Mouse (Mus musculus): ENCODE measurements around the gene Sash3. TPM values are rescaled to one million over a fixed set of nuclear protein-coding genes. Genes with fewer than 3 reads are reported as not detected.

Gene Sash3
- polyA plus RNA-seq, 1 experiment from 2014 or later: 4.1 TPM

DNA sequence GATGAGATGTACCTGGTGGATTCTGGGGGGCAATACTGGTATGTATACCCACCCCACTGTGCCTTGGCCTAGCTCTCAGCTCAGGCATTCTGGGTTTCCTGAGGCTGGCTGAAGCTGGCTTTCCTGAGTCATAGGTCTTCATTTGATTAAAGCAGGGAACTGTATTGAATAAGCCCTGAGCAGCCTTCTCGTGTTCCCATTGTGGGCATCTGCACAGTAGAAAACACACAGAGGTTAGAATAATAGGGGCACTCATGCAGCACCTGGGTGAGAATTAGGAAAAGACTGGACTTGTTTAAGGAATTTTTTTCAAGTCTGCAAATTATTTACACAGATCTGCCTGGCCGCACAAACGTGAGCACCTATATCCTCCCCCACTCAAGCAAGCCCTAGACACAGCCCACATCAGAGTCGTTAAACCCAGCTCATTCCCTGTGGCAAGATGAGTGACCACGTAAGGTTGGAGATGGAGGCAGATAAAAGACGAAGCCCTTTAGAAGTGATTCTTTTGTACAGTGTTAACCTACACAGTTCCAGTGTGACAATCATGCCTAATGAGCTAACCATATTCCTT lies 19.2 kb upstream of the Sash3 start:
- H3K27me3 ChIP-seq: 0 out of 2 replicates have a peak, but pooled peaks cover 7% of the 10 kb centered on the region
- 52% methylated on average over 6 of the region's 6 CpGs for WGBS
- ATAC-seq (ENCODE audit: insufficient number of reproducible peaks, low FRiP score, low TSS enrichment, low read depth): no peak
- no peaks in the 10 kb centered on the region for H3K9me3 ChIP-seq
- no peak overlapping the region for H3K4me3 ChIP-seq
- no peak overlapping the region for H3K27ac ChIP-seq
- H3K9ac ChIP-seq: no peak overlapping the region
- no peak overlapping the region for H3K4me2 ChIP-seq
- H3K36me3 ChIP-seq: no peaks in the 10 kb centered on the region
- no peaks in the 10 kb centered on the region for H3K4me1 ChIP-seq

DNA sequence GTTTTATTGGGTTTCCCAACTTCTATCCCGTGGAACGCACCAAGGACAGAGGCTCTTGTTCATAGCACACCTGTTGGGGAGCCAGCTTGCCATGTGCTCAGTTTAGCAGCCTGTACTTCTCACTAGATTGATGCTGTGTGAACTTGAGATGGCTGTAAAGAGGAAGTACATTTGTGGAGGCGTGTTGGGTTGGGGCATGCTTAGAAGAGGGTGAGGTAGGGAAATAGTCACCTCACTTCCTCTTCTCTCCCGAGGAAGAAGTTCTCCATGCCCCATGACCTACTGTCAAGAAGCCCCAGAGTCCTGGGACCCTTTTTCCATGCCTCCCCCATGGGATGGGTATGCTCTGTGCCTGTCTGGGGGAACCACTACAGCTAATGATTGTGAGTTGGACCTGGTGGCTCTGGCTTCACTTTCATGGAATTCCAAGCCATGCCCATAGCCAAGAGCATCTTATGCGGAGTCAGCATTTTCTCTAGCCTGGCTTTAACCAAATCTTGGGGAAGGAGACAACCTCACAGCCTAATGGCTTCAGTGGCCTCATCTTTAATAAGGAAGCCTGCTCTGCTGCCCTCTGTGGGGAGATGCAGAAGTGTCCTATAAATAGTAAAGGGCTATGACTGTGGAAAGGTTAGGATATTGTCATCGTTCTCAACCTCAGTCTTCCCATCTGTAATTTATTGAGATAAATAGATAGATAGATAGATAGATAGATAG lies 18.6 kb upstream of the Sash3 start:
- Histone ChIP-seq H3K4me2 (no peak overlapping the region), H3K9ac (no peak overlapping the region), H3K4me3 (no peak overlapping the region), H3K4me1 (no peaks in the 10 kb centered on the region), H3K27me3 (0 out of 2 replicates have a peak, but pooled peaks cover 7% of the 10 kb centered on the region), H3K9me3 (no peaks in the 10 kb centered on the region), H3K36me3 (no peaks in the 10 kb centered on the region), H3K27ac (no peak overlapping the region)
- 66% methylated on average over 6 of the region's 6 CpGs for WGBS
- ATAC-seq (ENCODE audit: insufficient number of reproducible peaks, low FRiP score, low TSS enrichment, low read depth): no peak

DNA sequence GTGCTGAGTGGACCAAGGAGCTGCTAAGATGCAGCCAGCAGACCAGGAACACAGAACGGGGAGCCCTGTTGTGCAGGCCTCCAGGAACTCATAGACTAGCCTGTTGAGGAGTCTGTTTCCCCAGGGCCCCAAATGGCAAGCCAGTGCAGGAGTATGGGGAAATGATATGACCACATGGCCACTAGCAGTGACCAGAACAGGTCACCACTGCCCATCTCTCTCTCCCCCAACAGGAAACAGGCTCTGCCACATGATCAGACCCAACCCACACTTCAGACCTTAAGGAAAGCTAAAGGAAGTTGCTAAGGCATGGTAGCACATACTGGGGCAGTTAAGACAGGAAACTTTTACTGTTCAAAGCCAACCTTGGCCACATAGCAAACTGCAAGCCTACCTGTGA lies 17.1 kb upstream of the Sash3 start:
- H3K36me3 ChIP-seq: no peaks in the 10 kb centered on the region
- ATAC-seq (ENCODE audit: insufficient number of reproducible peaks, low FRiP score, low TSS enrichment, low read depth): no peak
- H3K4me2 ChIP-seq: no peak overlapping the region
- no peaks in the 10 kb centered on the region for H3K4me1 ChIP-seq
- no peak overlapping the region for H3K4me3 ChIP-seq
- no peaks in the 10 kb centered on the region for H3K9me3 ChIP-seq
- H3K27ac ChIP-seq: no peak overlapping the region
- H3K9ac ChIP-seq: no peak overlapping the region
- 75% methylated on average over 1 of the region's 1 CpGs for WGBS
- H3K27me3 ChIP-seq: 0 out of 2 replicates have a peak, but pooled peaks cover 7% of the 10 kb centered on the region

DNA sequence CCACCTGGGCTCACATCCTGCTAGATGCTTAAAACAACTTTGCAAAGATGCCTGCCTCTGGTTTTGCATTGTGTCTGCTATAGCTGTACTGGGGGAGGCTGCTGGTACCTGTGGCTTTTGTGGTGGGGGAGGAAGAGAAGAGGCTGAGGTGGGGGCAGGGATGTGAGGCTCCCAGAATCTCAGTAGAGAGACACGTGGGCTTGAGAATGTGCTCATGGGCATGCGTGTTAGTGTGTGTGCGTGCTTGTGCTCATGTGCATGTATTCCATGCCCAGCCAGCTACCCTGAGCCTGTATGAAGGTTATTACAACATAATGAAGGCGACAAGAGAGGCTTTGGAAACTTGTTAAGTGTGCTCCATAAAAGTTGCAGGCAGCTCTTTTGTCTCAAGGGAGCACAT lies 9.3 kb upstream of the Sash3 start:
- H3K36me3 ChIP-seq: no peaks in the 10 kb centered on the region
- no peak overlapping the region for H3K4me2 ChIP-seq
- H3K27me3 ChIP-seq: no peaks in the 10 kb centered on the region
- H3K9ac ChIP-seq: no peak overlapping the region
- no peaks in the 10 kb centered on the region for H3K9me3 ChIP-seq
- no peak overlapping the region for H3K4me3 ChIP-seq
- 66% methylated on average over 4 of the region's 4 CpGs for WGBS
- ATAC-seq (ENCODE audit: insufficient number of reproducible peaks, low FRiP score, low TSS enrichment, low read depth): no peak
- H3K4me1 ChIP-seq: peaks cover 5% of the 10 kb centered on the region; the same call in 1 of the 2 replicates
- no peak overlapping the region for H3K27ac ChIP-seq

DNA sequence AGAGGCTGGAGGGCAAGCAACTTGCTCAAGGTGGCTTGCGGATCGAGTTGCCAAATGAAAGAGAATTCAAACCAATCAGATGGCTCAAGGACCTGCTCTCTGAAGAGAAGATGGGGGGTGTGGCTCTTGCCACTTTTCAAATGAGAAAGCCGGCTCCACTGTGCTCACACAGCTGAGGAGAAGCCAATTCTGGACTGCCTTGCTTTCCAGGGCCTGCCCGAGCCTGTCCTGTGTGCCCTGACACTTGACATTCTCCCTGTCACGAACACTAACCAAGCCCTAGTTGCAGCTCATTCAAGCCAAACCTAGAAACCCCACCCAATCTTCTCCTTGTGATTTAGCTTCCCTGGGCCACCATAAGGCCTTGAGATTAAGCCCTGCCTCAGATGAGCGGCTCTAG lies 8.2 kb upstream of the Sash3 start:
- H3K36me3 ChIP-seq: no peaks in the 10 kb centered on the region
- no peak overlapping the region for H3K9ac ChIP-seq
- no peaks in the 10 kb centered on the region for H3K27me3 ChIP-seq
- H3K4me3 ChIP-seq: no peak overlapping the region
- peaks cover 5% of the 10 kb centered on the region; the same call in 1 of the 2 replicates for H3K4me1 ChIP-seq
- no peak overlapping the region for H3K4me2 ChIP-seq
- no peak for ATAC-seq (ENCODE audit: insufficient number of reproducible peaks, low FRiP score, low TSS enrichment, low read depth)
- WGBS: 58% methylated on average over 6 of the region's 6 CpGs
- no peak overlapping the region for H3K27ac ChIP-seq
- H3K9me3 ChIP-seq: no peaks in the 10 kb centered on the region

DNA sequence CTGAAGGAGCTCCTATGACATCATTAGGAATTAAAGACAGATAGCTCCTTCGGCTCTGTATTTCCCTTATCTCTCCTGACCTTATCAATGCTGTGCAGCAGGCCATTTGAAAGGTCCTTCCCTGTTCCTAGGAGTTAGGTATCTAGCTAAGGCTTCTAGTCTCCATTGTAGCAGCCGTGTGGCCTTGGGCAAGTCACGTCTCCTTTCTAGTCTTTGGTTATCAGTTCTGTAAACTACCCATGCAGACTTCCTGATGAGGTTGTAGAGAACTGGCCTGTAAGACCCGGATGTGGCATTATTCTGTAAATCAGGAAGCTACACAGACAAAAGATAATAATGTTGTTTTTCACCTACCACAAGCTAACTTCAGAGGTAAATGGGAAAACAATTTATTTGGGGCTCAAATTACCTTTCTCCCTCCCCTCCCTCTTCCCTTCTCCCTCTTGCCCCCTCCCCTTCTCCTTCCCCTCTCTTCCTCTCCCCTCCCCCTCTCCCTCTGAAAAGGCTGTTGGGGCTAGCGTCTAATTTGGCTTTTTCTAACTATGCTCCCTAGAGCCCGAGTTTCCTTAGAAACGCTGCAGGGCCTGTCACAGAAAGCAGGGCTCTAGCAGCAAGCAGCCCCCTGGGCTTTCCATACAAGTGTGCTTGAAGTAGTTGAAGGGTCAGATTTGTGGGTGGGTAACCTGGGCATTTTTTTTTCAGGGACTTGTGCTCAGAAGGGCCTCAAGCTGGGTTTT lies 7.5 kb upstream of the Sash3 start:
- 59% methylated on average over 7 of the region's 7 CpGs for WGBS

DNA sequence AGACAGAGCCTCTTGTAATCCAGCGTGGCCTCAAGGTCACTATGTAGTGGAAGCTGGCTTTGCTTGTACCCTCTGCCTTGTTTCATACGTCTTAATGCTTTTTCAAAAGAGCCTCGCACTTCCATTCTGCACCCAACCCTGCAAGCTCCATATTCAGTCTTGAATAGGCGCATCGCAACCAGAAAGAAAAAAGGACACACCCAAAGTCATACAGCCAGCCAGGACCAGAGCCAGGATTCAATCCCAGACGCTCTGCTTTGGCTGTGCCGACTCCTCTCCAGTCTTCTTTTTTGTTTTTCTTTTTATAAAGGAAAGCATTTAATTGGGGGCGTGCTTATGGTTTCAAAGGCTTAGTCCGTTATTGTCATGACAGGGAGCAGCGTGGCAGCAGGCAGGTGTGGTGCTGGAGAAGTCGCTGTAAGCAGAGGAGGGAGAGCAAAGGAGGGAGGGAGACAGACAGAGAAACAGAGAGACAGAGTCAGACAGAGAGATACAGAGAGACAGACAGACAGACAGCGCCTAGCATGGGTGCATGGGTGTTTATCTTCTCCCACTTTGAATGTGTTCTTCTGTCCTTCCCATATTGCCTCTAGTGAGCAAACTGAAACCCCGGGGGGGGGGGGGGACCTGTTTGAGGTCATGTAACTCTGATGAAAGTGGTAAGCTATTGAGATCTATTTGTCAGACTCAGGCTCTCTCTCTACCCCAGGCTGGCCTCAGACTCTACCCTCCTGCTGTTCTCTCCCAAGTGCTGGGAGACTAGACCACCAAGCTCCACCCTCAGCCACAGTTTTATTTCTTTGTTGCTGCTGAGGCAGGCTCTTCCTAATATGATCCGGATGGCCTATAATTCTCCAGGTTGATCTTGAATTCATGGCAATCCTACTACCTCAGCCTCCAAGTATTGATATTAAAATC lies 6.6 kb upstream of the Sash3 start:
- H3K36me3 ChIP-seq: no peaks in the 10 kb centered on the region
- H3K27ac ChIP-seq: no peak overlapping the region

More for the DNA sequence above, 7.5 kb upstream of the Sash3 start:
- H3K9ac ChIP-seq: no peak overlapping the region
- peaks cover 5% of the 10 kb centered on the region; the same call in 1 of the 2 replicates for H3K4me1 ChIP-seq
- no peak overlapping the region for H3K4me3 ChIP-seq
- no peak overlapping the region for H3K4me2 ChIP-seq
- ATAC-seq (ENCODE audit: insufficient number of reproducible peaks, low FRiP score, low TSS enrichment, low read depth): no peak
- H3K27me3 ChIP-seq: no peaks in the 10 kb centered on the region
- no peaks in the 10 kb centered on the region for H3K36me3 ChIP-seq
- H3K9me3 ChIP-seq: no peaks in the 10 kb centered on the region
- no peak overlapping the region for H3K27ac ChIP-seq

DNA sequence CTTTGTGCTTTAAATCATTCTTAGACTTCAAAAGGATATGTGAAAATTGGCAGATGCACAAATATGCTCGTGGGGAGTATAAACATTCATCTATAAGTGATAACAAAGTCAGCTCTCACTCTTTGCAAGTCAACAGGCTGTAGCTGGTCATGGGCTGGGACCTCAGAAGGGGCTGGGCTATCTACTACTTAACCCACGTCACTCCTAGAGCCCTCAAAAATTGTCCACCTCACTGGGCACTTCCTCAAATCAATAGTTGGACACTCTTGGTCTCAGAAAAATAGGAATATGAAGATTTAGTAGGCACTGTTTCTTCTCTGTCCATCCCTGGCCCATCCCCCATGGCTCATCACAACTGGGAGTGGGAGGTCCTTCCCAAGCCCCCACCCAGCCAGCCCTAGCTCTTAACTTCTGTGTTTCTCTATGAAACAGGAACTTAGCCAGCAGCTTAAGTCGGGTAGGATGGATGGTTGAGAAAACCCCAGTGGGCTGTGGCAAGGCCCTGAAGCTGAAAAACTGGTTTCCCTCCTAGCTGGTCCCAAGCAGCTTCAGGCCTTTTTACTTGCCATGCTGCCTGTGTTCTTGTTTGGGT lies 5.9 kb upstream of the Sash3 start:
- Histone ChIP-seq H3K4me2 (no peak overlapping the region), H3K9me3 (no peaks in the 10 kb centered on the region), H3K9ac (no peak overlapping the region), H3K27me3 (no peaks in the 10 kb centered on the region), H3K36me3 (no peaks in the 10 kb centered on the region), H3K27ac (no peak overlapping the region), H3K4me3 (no peak overlapping the region), H3K4me1 (peaks cover 5% of the 10 kb centered on the region; the same call in 1 of the 2 replicates)
- ATAC-seq (ENCODE audit: insufficient number of reproducible peaks, low FRiP score, low TSS enrichment, low read depth): no peak
- WGBS: 49% methylated on average over 3 of the region's 3 CpGs

More for the DNA sequence above, 6.6 kb upstream of the Sash3 start:
- H3K27me3 ChIP-seq: no peaks in the 10 kb centered on the region
- H3K9ac ChIP-seq: no peak overlapping the region
- 48% methylated on average over 14 of the region's 14 CpGs for WGBS
- peaks cover 5% of the 10 kb centered on the region; the same call in 1 of the 2 replicates for H3K4me1 ChIP-seq
- no peak overlapping the region for H3K4me2 ChIP-seq
- no peak overlapping the region for H3K4me3 ChIP-seq
- no peak for ATAC-seq (ENCODE audit: insufficient number of reproducible peaks, low FRiP score, low TSS enrichment, low read depth)
- no peaks in the 10 kb centered on the region for H3K9me3 ChIP-seq

DNA sequence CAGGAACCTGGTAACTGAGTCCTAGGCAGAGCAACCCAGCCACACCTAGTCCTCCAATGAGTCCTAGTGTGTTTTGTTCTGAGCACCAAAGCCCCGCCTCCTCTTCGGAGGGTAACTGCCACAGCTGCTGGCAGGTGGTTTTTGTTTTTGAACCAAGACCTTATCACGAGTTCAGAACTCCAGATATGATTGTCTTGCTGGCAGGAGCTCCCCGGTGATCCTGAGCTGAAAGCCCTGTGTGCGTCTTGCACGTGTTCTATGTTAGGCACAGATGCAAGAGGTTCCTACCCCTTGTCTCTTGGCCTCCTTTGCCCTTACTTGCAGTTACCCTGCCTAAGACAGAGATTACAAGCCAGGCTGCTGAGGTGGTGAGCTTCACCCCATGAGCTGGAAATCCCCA lies 4.8 kb upstream of the Sash3 start:
- 79% methylated on average over 6 of the region's 6 CpGs for WGBS
- no peaks in the 10 kb centered on the region for H3K9me3 ChIP-seq
- ATAC-seq (ENCODE audit: insufficient number of reproducible peaks, low FRiP score, low TSS enrichment, low read depth): no peak
- H3K27me3 ChIP-seq: no peaks in the 10 kb centered on the region
- peaks cover 5% of the 10 kb centered on the region; the same call in 1 of the 2 replicates for H3K4me1 ChIP-seq
- no peak overlapping the region for H3K27ac ChIP-seq
- no peaks in the 10 kb centered on the region for H3K36me3 ChIP-seq
- no peak overlapping the region for H3K4me2 ChIP-seq
- no peak overlapping the region for H3K9ac ChIP-seq
- H3K4me3 ChIP-seq: no peak overlapping the region

DNA sequence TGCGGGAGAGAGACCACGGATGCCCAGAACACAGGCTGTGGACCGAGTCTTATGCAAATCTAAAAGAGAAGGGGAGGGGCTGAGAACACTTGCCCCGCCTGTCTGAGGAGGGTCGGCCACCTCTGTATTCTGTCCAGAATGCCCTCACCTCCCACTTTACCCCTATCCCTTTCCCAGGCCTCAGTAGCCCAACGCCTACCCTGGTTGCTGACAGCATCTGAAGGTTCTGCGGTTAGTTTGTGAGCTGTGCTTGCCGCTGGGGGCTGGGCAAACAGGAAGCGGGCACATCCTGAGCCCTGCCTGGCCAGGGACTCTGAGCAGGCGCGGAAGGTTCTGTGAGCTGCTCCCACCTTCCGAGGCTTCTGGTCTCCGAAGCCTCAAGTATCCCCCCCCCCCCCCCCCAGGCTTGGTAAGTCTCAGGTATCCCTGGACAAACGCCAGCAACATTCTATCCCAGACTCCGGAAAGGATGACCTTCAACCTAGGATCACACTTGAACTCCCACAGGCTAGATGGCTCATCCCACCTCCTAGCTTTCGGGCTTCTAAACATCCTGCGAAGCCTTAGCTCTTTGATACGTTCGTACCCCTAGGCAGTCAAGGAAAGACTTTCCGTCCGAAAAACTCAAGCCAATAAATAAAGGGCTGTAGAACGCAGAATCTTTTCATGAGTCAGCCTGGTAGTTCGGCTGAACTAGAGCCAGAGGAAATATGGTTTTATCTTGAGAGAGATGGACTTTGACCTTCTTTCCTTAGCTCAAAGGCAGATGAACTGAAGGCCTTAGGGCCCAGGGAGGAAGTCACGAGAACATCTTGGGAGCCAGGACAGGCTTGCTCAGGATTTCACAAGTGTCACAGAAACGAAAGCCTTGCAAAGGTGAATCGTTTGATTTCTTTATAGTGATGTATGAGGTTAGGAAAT lies 2.6 kb upstream of the Sash3 start:
- Histone ChIP-seq H3K4me3 (peak overlapping the region; percentile 23), H3K36me3 (no peaks in the 10 kb centered on the region), H3K27ac (no peak overlapping the region), H3K4me2 (peak overlapping the region; percentile 19; the same call in 1 of the 2 replicates), H3K4me1 (peaks cover 5% of the 10 kb centered on the region; the same call in 1 of the 2 replicates), H3K27me3 (no peaks in the 10 kb centered on the region), H3K9ac (no peak overlapping the region), H3K9me3 (no peaks in the 10 kb centered on the region)
- no peak for ATAC-seq (ENCODE audit: insufficient number of reproducible peaks, low FRiP score, low TSS enrichment, low read depth)
- 55% methylated on average over 26 of the region's 26 CpGs for WGBS

All from limb, embryonic 15.5 days (tissue).